Mouse (Mus musculus) forebrain, embryonic 11.5 days (tissue): ENCODE data around the gene Jazf1. TPM values are rescaled to one million over a fixed set of nuclear protein-coding genes. Genes with fewer than 3 reads are reported as not detected.

ENCODE experiments used
- ATAC-seq: fragments of 200-750 bp; cut with Nextera tagmentation; replicated peaks from 2 replicates; pipeline ENCODE4 v1.8.0; 2017; ENCODE audit warnings: moderate TSS enrichment; ENCODE audit not compliant: low FRiP score
- DNase-seq: peaks from one replicate; pipeline ENCODE4 v3.0.0-alpha.2; 2017; ENCODE audit warnings: low spot score
- H3K27ac ChIP-seq: fragments of 300-500 bp; sonication (generic); 2 replicates; pipeline ENCODE4 v1.5.1; 2014; ENCODE audit warnings: low read depth, low read length
- H3K27me3 ChIP-seq: fragments of 300-500 bp; sonication (generic); 2 replicates; pipeline ENCODE4 v1.6.1; 2014; ENCODE audit warnings: mild to moderate bottlenecking, low read length, mixed read lengths; ENCODE audit not compliant: control insufficient read depth, insufficient read depth
- H3K36me3 ChIP-seq: fragments of 300-500 bp; sonication (generic); 2 replicates; pipeline ENCODE4 v1.6.1; 2014; ENCODE audit warnings: mild to moderate bottlenecking, low read length, moderate library complexity, mixed read lengths; ENCODE audit not compliant: control insufficient read depth, insufficient read depth
- H3K4me1 ChIP-seq: fragments of 300-500 bp; sonication (generic); replicated peaks from 2 replicates; pipeline ENCODE4 v1.6.1; 2014; ENCODE audit warnings: low read length, mixed read lengths; ENCODE audit not compliant: control insufficient read depth, insufficient read depth
- H3K4me2 ChIP-seq: fragments of 300-500 bp; sonication (generic); 2 replicates; pipeline ENCODE4 v1.6.1; 2014; ENCODE audit warnings: low read depth, mild to moderate bottlenecking, low read length, moderate library complexity, mixed read lengths; ENCODE audit not compliant: severe bottlenecking
- H3K4me3 ChIP-seq: fragments of 300-500 bp; sonication (generic); 2 replicates; pipeline ENCODE4 v1.5.1; 2014; ENCODE audit warnings: low read depth, low read length
- H3K9ac ChIP-seq: fragments of 300-500 bp; sonication (generic); 2 replicates; pipeline ENCODE4 v1.6.1; 2014; ENCODE audit warnings: low read length
- H3K9me3 ChIP-seq: fragments of 300-500 bp; sonication (generic); 2 replicates; pipeline ENCODE4 v1.6.1; 2016; ENCODE audit warnings: low read length, mixed read lengths; ENCODE audit not compliant: control insufficient read depth
- WGBS: fragments of 180-500 bp; shearing (Covaris S2); extraction: QIAGEN DNeasy Blood & Tissue Kit; methylation state at CpG from one replicate; pipeline ENCODE4 v1.1.7; 2014; 5-methylcytosine and 5-hydroxymethylcytosine counted together
- polyA plus RNA-seq: library from polyadenylated mRNA; unstranded; fragments of >200 nt; fragmentation: Nextera tagmentation; extraction: Ambion mirVana; gene quantifications from 2 replicates; pipeline ENCODE4 v1.2.1, GENCODE M21; 2014

The Jazf1 gene
- polyA plus RNA-seq, 1 experiment from 2014 or later = 6.2 TPM

DNA sequence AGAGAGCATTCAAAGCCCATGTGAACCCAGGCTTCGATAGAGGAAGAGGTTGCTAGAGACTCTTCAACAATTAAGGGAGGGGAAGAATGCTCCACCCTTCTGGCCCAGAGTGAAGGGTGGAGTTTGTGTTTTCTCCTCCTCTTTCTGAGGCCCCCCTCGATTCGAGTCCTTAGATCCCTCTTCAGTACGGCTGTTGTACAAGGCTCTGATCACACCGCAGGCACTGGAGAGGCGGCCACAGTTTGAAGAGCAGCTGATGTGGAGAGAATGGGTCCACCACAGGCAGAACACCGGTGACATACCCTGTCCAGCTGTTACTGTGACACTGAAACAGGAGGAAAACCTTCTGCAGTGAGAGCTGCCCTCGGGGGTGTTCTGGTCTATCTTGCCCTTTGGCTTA lies 292.5 kb downstream of the Jazf1 start:
- ATAC-seq (no peak), DNase-seq (peak; percentile 39)
- H3K27me3 ChIP-seq = no peaks in the 10 kb centered on the region
- H3K36me3 ChIP-seq = no peaks in the 10 kb centered on the region
- H3K9me3 ChIP-seq = no peaks in the 10 kb centered on the region
- no peak overlapping the region for H3K4me2 ChIP-seq
- H3K27ac ChIP-seq = no peak overlapping the region
- H3K4me3 ChIP-seq = no peak overlapping the region
- H3K9ac ChIP-seq = no peak overlapping the region
- no peaks in the 10 kb centered on the region for H3K4me1 ChIP-seq
- WGBS = 90% methylated on average over 8 of the region's 8 CpGs

DNA sequence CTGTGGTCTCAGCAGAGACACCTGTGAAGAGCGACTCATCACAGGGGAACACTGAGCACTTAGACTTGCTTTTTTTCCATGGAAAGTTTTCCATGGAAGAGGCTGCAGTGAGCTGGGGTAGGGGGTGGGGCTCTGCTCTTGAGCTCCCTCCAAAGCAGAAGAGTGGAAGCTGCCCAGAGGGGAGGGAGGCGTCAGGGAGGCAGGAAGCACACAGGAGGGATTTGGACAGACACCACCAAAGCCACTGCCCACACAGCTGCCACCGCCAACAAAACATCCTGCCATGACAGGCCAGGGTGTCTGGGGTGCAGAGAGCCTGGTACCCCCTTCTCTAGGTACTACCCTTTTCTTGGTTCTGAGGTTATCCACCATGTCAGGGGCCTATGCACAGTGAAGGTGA lies 293.1 kb downstream of the Jazf1 start:
- Histone ChIP-seq H3K9me3 (no peaks in the 10 kb centered on the region), H3K9ac (no peak overlapping the region), H3K4me1 (no peaks in the 10 kb centered on the region), H3K36me3 (no peaks in the 10 kb centered on the region), H3K27ac (no peak overlapping the region), H3K27me3 (no peaks in the 10 kb centered on the region), H3K4me3 (no peak overlapping the region), H3K4me2 (no peak overlapping the region)
- ATAC-seq (no peak), DNase-seq (no peak)
- WGBS = 69% methylated on average over 3 of the region's 3 CpGs

DNA sequence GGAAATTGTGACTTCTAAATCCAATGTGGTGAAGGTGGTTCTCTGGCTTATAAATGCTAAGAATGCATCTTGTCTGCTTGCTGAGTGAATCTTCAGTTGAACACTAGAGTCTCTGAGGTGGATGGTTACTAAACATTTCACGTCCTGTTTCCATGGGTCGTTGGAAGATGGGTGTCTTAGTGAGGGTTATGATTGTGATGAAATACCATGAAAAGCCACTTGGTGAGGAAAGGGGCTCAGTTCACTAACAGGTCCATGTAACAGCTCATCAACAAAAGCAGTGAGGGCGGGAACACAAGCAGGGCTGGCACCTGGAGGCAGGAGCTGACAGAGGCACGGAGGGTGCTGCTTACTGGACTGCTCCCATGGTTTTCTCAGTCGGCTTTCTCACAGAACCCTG lies 295.3 kb downstream of the Jazf1 start:
- WGBS = 85% methylated on average over 5 of the region's 5 CpGs

DNA sequence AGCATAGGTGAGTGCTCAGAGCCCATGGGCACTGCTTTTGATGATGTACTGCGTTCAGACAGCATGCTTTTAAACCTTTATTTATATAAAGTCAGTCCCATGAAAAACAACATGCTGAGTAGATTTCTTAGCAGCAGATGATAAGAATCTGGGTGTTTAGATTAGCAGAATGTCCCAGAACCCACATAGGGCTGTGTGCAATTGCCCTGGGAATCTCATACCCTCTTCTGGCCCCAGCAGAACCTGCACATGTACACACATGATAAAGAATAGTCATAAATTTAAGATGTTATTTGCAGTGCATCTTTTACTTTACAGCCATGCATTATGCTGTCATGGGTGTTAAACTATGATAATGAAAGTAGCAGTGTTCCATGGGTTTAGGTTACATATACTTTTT lies 297.6 kb downstream of the Jazf1 start:
- Histone ChIP-seq H3K4me3 (no peak overlapping the region), H3K27me3 (no peaks in the 10 kb centered on the region), H3K9me3 (no peaks in the 10 kb centered on the region), H3K4me2 (no peak overlapping the region), H3K4me1 (no peaks in the 10 kb centered on the region), H3K27ac (no peak overlapping the region), H3K9ac (no peak overlapping the region), H3K36me3 (peaks cover 5% of the 10 kb centered on the region; the same call in 1 of the 2 replicates)
- ATAC-seq (no peak), DNase-seq (no peak)
- 86% methylated on average over 1 of the region's 1 CpGs for WGBS

More for the DNA sequence above, 295.3 kb downstream of the Jazf1 start:
- H3K4me3 ChIP-seq = no peak overlapping the region
- H3K27ac ChIP-seq = no peak overlapping the region
- ATAC-seq (no peak), DNase-seq (peak; percentile 38)
- H3K36me3 ChIP-seq = no peaks in the 10 kb centered on the region
- no peak overlapping the region for H3K4me2 ChIP-seq
- H3K27me3 ChIP-seq = no peaks in the 10 kb centered on the region
- H3K9me3 ChIP-seq = no peaks in the 10 kb centered on the region
- no peaks in the 10 kb centered on the region for H3K4me1 ChIP-seq
- no peak overlapping the region for H3K9ac ChIP-seq

DNA sequence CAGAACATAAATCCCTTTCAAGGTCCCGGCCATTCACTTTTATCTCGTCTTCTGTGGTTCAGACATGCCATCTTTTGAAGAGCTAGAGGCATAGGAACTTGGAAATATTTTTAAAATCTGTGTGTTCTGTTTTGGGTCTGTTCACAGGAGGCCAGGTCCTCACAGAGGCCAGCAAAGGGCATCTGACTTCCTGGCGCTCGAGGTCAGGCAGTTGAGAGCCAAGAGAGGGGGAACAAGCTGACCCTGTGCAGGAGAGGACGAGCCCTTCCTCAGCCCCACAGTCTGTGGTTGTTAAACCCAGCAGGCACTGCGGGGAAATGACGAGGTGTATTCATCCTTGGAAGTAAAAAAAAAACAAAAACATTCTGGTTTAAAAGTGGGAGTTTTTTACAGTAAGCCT lies 303.2 kb downstream of the Jazf1 start:
- no peaks in the 10 kb centered on the region for H3K9me3 ChIP-seq
- peaks cover 5% of the 10 kb centered on the region; the same call in 1 of the 2 replicates for H3K36me3 ChIP-seq
- H3K27me3 ChIP-seq = no peaks in the 10 kb centered on the region
- no peak overlapping the region for H3K9ac ChIP-seq
- ATAC-seq (no peak), DNase-seq (no peak)
- WGBS = 78% methylated on average over 7 of the region's 7 CpGs
- no peak overlapping the region for H3K4me3 ChIP-seq
- no peak overlapping the region for H3K27ac ChIP-seq
- H3K4me2 ChIP-seq = no peak overlapping the region
- no peaks in the 10 kb centered on the region for H3K4me1 ChIP-seq

DNA sequence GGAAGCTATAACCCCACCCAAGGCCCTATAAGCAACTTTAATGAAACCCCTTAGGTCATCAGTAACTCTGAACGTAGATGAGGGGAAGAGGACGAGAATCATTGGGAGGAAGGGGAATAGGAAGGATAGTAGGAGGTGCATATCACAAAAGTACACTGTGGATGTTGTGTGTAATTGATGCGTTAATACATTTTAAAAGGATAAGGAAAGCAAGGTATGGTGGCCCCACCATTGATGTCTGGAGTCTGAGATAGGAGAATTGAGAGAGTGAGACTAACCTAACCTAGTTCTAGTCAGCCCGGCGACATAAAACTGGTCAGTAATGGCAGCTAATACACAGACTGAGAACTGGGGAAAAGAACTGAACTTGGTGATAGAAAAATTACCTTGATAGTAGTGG lies 315.6 kb downstream of the Jazf1 start:
- no peak overlapping the region for H3K27ac ChIP-seq
- no peak for DNase-seq
- no peak for ATAC-seq
- no peak overlapping the region for H3K4me3 ChIP-seq
- H3K27me3 ChIP-seq = no peaks in the 10 kb centered on the region
- no peak overlapping the region for H3K9ac ChIP-seq
- H3K4me2 ChIP-seq = no peak overlapping the region
- no peaks in the 10 kb centered on the region for H3K36me3 ChIP-seq
- WGBS = 92% methylated on average over 5 of the region's 5 CpGs
- H3K4me1 ChIP-seq = no peaks in the 10 kb centered on the region
- no peaks in the 10 kb centered on the region for H3K9me3 ChIP-seq

DNA sequence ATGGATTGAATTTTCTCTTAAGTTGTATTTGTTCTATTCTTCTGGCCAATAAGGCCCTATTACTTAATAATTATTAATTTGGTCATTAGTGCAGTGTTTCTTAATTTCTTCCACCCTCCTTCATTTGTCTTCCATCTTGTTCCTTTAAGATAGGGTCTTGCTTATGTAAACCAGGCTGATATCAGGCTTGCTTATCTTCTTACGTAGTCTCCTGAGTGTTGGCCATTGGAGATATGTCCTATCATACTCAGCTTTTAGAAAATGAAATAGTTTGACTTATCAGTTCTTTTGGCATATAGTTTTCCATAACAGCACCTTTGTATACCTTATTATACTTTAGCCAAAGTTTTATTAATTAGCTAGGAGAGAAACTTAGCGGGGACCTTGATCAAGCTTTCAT lies 333.8 kb downstream of the Jazf1 start:
- H3K4me3 ChIP-seq = no peak overlapping the region
- no peak overlapping the region for H3K9ac ChIP-seq
- no peaks in the 10 kb centered on the region for H3K9me3 ChIP-seq
- H3K27me3 ChIP-seq = no peaks in the 10 kb centered on the region
- H3K4me2 ChIP-seq = no peak overlapping the region
- DNase-seq (no peak), ATAC-seq (no peak)
- WGBS = 98% methylated on average over 2 of the region's 2 CpGs
- no peaks in the 10 kb centered on the region for H3K4me1 ChIP-seq
- no peak overlapping the region for H3K27ac ChIP-seq
- H3K36me3 ChIP-seq = peaks cover 3% of the 10 kb centered on the region; the same call in 1 of the 2 replicates

DNA sequence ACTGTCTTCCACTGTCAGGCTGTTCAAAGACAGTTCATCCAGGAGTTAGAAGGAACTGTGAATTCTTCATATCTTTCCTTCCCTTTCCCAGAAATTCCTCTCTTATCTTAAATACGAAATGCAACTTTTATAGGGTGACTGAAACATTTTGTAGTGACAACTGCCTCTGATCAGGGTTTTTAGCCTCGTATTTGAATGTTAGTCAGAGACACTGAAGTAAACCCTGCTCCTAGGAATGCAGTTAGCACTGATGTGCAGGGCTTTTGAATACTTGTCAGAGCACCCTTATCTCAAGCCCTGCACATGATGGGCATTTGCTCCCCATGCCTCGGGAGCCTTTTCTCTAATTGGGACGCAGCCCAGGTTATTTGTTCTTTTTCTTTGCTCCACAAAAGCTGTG lies 338.1 kb downstream of the Jazf1 start:
- WGBS = 82% methylated on average over 4 of the region's 4 CpGs
- ATAC-seq (no peak), DNase-seq (no peak)
- Histone ChIP-seq H3K4me2 (no peak overlapping the region), H3K4me1 (no peaks in the 10 kb centered on the region), H3K9me3 (no peaks in the 10 kb centered on the region), H3K36me3 (no peaks in the 10 kb centered on the region), H3K27me3 (no peaks in the 10 kb centered on the region), H3K9ac (no peak overlapping the region), H3K27ac (no peak overlapping the region), H3K4me3 (no peak overlapping the region)

DNA sequence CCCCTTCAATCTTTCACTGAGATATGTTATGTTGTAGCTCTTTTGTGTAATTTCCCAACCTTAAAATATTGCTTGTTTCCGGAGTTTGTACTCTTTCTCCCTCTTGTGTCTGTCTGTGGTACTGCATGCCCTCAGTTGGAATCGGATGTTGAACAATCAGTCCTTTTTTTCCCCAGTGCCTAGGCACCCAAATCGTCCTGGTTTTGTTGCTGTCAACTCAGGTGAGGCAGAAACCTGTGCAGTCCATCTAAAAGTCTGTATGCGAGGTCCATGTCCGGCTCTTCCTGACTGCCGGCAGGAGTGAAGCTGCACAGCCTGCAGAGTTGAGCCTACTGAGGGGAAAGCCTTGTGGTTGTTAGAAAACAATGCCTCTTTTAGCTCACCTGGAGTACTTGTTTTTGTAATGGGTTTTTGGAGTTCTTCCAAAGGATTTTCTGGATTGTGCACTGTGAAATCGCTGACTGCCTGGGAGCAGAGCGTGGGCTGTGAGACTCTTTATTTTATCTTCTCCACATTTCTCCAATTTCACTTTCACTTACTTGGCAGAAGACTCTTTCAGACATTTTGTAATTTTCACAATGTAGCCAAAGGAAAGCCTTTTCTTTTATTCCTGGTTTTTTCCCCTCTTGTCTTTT lies 343.5 kb downstream of the Jazf1 start:
- no peaks in the 10 kb centered on the region for H3K4me1 ChIP-seq
- DNase-seq = peak; percentile 65
- no peak overlapping the region for H3K4me3 ChIP-seq
- no peaks in the 10 kb centered on the region for H3K9me3 ChIP-seq
- H3K27ac ChIP-seq = no peak overlapping the region
- no peak for ATAC-seq
- WGBS = 64% methylated on average over 8 of the region's 8 CpGs
- H3K9ac ChIP-seq = no peak overlapping the region
- H3K36me3 ChIP-seq = no peaks in the 10 kb centered on the region
- H3K27me3 ChIP-seq = no peaks in the 10 kb centered on the region
- H3K4me2 ChIP-seq = no peak overlapping the region
